Mouse (Mus musculus) liver, adult 2 months (tissue): ENCODE results near the gene Klf7. TPM values are rescaled to one million over a fixed set of nuclear protein-coding genes. Genes with fewer than 3 reads are reported as not detected.

Experiments
- DNase-seq: peaks from one replicate; pipeline ENCODE4 v3.0.0-alpha.2; 2011; ENCODE audit warnings: low read depth, low spot score; ENCODE audit errors: extremely low read depth
- H3K27ac ChIP-seq: fragments of 200-500 bp; replicated peaks from 2 replicates; pipeline ENCODE4 v1.5.1; 2012; ENCODE audit warnings: low read depth, mild to moderate bottlenecking, control low read depth, inconsistent platforms, low read length; ENCODE audit not compliant: insufficient read depth
- H3K27me3 ChIP-seq: fragments of 200-500 bp; 2 replicates; pipeline ENCODE4 v1.6.1; 2012; ENCODE audit warnings: mild to moderate bottlenecking, moderate library complexity, low read length, inconsistent platforms; ENCODE audit not compliant: control insufficient read depth, insufficient read depth
- H3K36me3 ChIP-seq: fragments of 200-500 bp; 2 replicates; pipeline ENCODE4 v1.6.1; 2012; ENCODE audit warnings: low read length, inconsistent platforms; ENCODE audit not compliant: control insufficient read depth, insufficient read depth
- H3K4me1 ChIP-seq: fragments of 200-500 bp; 2 replicates; pipeline ENCODE4 v1.6.1; 2011; ENCODE audit warnings: low read length; ENCODE audit not compliant: control insufficient read depth, insufficient read depth
- H3K4me3 ChIP-seq: fragments of 200-500 bp; 2 replicates; pipeline ENCODE4 v1.5.1; 2011; ENCODE audit warnings: low read depth, mild to moderate bottlenecking, control low read depth, low read length, moderate library complexity; ENCODE audit not compliant: insufficient read depth
- H3K79me2 ChIP-seq: fragments of 200-500 bp; 2 replicates; pipeline ENCODE4 v1.6.1; 2012; ENCODE audit warnings: inconsistent platforms, mild to moderate bottlenecking, low read length, moderate library complexity; ENCODE audit not compliant: control insufficient read depth, insufficient read depth
- H3K9ac ChIP-seq: fragments of 200-500 bp; 2 replicates; pipeline ENCODE4 v1.6.1; 2012; ENCODE audit warnings: low read depth, mild to moderate bottlenecking, control low read depth, inconsistent platforms, low read length
- CTCF ChIP-seq: fragments of 200-500 bp; IDR thresholded peaks from 2 replicates; pipeline ENCODE4 v1.5.1; 2011; ENCODE audit warnings: low read depth, low read length, control low read depth
- POLR2A ChIP-seq: fragments of 200-500 bp; IDR thresholded peaks from 2 replicates; pipeline ENCODE4 v1.6.1; 2011; ENCODE audit warnings: low read length, control low read depth; ENCODE audit not compliant: insufficient read depth; ENCODE audit errors: extremely low read depth
- WGBS: fragments of 180-500 bp; shearing (Covaris S2); methylation state at CpG from one replicate; pipeline ENCODE4 v1.1.7; 2018; 5-methylcytosine and 5-hydroxymethylcytosine counted together
- polyA plus RNA-seq: library from polyadenylated mRNA; depleted of rRNA; stranded (reverse); fragments of >200 nt; gene quantifications from 2 replicates; pipeline ENCODE4 v1.2.3, GENCODE M21; 2012
- total RNA-seq: library from RNA; depleted of rRNA; stranded (reverse); fragments of >200 nt; gene quantifications from 2 replicates; pipeline ENCODE4 v1.2.3, GENCODE M21; 2014

Gene Klf7
- total and polyA plus RNA-seq, 2 experiments = 2.2 to 4.0 TPM

DNA sequence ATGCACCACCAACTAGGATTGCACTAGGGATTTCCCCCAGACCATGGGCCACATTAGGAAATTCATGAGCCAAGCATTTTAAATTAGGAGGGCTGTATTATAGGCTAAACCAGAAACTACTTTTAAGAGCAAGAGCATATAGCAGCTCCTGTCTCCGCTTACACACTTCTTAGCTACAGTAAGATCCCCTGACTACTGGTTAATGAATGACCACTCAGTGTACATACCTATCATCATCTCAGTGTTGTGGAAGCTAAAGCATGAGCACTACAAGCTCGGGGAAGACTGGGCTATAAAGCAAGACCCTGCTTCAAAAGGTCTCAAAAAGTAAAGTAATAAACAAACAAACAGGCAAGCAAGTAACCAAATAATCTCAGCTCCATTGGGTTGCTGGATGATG, 65.5 kb downstream of the Klf7 start:
- 61% methylated on average over 2 of the region's 2 CpGs for WGBS
- TF ChIP-seq CTCF (no peak), POLR2A (no peak)
- Histone ChIP-seq H3K9ac (no peak overlapping the region), H3K27me3 (no peaks in the 10 kb centered on the region), H3K4me3 (no peak overlapping the region), H3K27ac (no peak overlapping the region), H3K36me3 (no peaks in the 10 kb centered on the region; the same call in 1 of the 2 replicates), H3K4me1 (no peaks in the 10 kb centered on the region; the same call in 1 of the 2 replicates), H3K79me2 (peaks cover 9% of the 10 kb centered on the region; the same call in 1 of the 2 replicates)
- no peak for DNase-seq

- no peak overlapping the region for H3K27ac ChIP-seq
- H3K36me3 ChIP-seq = no peaks in the 10 kb centered on the region; the same call in 1 of the 2 replicates
- DNase-seq = no peak
- no peak overlapping the region for H3K9ac ChIP-seq
- peaks cover 9% of the 10 kb centered on the region; the same call in 1 of the 2 replicates for H3K79me2 ChIP-seq
- no peaks in the 10 kb centered on the region; the same call in 1 of the 2 replicates for H3K4me1 ChIP-seq
- H3K27me3 ChIP-seq = no peaks in the 10 kb centered on the region
- TF ChIP-seq CTCF (no peak), POLR2A (no peak)
- WGBS = 85% methylated on average over 4 of the region's 4 CpGs
- no peak overlapping the region for H3K4me3 ChIP-seq
Measured at GRCm38 (mm10) chr1:64055978-64056377, 66.1 kb downstream of the Klf7 start.

GRCm38 (mm10) chr1:64055210-64055609, 66.9 kb downstream of the Klf7 start:
- Histone ChIP-seq H3K9ac (no peak overlapping the region), H3K27ac (no peak overlapping the region), H3K79me2 (peaks cover 9% of the 10 kb centered on the region; the same call in 1 of the 2 replicates), H3K4me1 (no peaks in the 10 kb centered on the region; the same call in 1 of the 2 replicates), H3K36me3 (no peaks in the 10 kb centered on the region; the same call in 1 of the 2 replicates), H3K4me3 (no peak overlapping the region), H3K27me3 (no peaks in the 10 kb centered on the region)
- TF ChIP-seq POLR2A (no peak), CTCF (no peak)
- DNase-seq = no peak
- 93% methylated on average over 4 of the region's 4 CpGs for WGBS

GRCm38 (mm10) chr1:64052069-64052750, 69.9 kb downstream of the Klf7 start:
- DNase-seq = peak; percentile 20
- TF ChIP-seq POLR2A = no peak
- no peak for TF ChIP-seq CTCF
- Histone ChIP-seq H3K36me3 (no peaks in the 10 kb centered on the region), H3K9ac (no peak overlapping the region), H3K4me3 (no peak overlapping the region), H3K79me2 (peaks cover 5% of the 10 kb centered on the region; the same call in 1 of the 2 replicates), H3K27ac (0 out of 2 replicates have a peak overlapping the region, but pooled peaks have one; percentile 4), H3K27me3 (no peaks in the 10 kb centered on the region), H3K4me1 (0 out of 2 replicates have a peak, but pooled peaks cover 2% of the 10 kb centered on the region)
- 59% methylated on average over 7 of the region's 7 CpGs for WGBS

DNA sequence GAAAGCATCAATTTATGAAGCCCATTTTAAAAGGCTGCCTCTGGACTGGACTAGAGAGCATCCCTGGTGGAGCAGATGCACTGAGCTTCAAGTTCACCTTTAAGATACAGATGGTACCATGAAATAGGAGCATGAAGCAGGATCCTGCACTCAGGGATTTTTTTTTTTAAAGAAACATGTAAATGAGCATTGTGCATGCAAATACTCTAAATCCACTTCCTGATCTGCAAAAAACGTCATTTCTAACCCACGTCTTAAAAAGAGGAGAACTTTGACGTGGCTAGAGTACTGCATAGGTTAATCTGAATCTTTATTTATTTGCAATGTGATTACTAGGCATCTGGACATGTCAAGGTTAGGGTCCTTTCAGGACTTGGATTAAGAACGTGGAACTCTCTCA, 73.5 kb downstream of the Klf7 start:
- TF ChIP-seq POLR2A (no peak), CTCF (no peak)
- Histone ChIP-seq H3K4me3 (no peak overlapping the region), H3K27me3 (no peaks in the 10 kb centered on the region), H3K79me2 (peaks cover 7% of the 10 kb centered on the region; the same call in 1 of the 2 replicates), H3K4me1 (peaks cover 9% of the 10 kb centered on the region; the same call in 1 of the 2 replicates), H3K9ac (no peak overlapping the region), H3K27ac (no peak overlapping the region), H3K36me3 (no peaks in the 10 kb centered on the region)
- WGBS = 75% methylated on average over 4 of the region's 4 CpGs
- DNase-seq = no peak

DNA sequence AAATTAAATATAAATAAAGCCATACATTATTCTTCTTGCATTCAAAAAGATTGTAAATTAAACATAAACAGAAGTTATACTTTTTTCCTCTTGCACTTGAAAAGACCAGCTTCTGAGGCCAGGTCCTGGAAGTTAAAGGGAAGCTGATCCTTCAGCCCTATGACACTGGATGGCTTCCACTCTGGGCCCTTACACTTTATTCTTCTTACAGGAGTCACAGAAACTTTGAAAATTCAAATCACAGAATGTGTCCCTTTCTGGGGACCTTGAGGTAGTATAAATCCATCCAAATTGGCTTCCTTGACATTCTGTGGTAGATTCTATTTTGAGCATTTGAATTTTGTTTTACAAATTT, 75.3 kb downstream of the Klf7 start:
- peaks cover 5% of the 10 kb centered on the region; the same call in 1 of the 2 replicates for H3K79me2 ChIP-seq
- TF ChIP-seq CTCF (no peak), POLR2A (no peak)

More for the DNA sequence above, 75.3 kb downstream of the Klf7 start:
- H3K4me1 ChIP-seq = peaks cover 9% of the 10 kb centered on the region; the same call in 1 of the 2 replicates
- no peaks in the 10 kb centered on the region for H3K27me3 ChIP-seq
- no peak overlapping the region for H3K9ac ChIP-seq
- H3K27ac ChIP-seq = no peak overlapping the region
- H3K4me3 ChIP-seq = no peak overlapping the region
- DNase-seq = no peak
- H3K36me3 ChIP-seq = no peaks in the 10 kb centered on the region
